Mouse (Mus musculus): Measurements from ENCODE around the gene Lhx2.

GRCm38 (mm10) chr2:38380136-38381083, 41.3 kb downstream of the Lhx2 start:
- TF ChIP-seq CTCF (IDR thresholded peaks at IDR 0.05; ENCODE audit: low read depth, low read length) (no peak), POLR2A (IDR thresholded peaks at IDR 0.05; ENCODE audit: borderline replicate concordance, low read depth, low read length) (no peak)
